Mouse (Mus musculus) retina, postnatal 7 days (tissue): Measurements from ENCODE around the gene Mettl7a1.
"Not testable (repeated sequence)": the region's sequence is repeated elsewhere in the genome, so short reads cannot be mapped to it uniquely, and the experiment has no call there.

Source experiments
- DNase-seq: peaks from one replicate; pipeline ENCODE4 v3.0.0-alpha.2; 2012; ENCODE audit warnings: low read depth, low spot score

Mettl7a1 gene

DNA sequence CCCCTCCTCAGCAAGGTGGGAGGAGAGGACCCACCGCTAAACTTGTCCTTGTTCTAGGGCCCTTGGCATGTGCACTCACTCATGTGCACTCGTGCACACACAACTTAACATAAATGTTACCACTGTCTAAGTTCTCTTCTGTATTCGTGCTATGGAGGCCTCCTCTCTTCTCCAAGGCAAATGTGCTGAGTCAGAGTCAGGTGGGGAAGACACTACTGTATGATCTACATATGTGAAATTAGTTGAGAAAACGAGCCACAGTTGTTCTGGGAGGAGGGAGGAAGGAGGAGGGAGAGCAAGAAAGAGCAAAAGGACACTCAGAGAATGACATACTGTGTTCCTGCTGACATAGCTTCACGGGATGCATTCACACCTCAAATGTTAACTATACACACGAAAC is 3.4 kb upstream of the Mettl7a1 start:
- DNase-seq = no peak

DNA sequence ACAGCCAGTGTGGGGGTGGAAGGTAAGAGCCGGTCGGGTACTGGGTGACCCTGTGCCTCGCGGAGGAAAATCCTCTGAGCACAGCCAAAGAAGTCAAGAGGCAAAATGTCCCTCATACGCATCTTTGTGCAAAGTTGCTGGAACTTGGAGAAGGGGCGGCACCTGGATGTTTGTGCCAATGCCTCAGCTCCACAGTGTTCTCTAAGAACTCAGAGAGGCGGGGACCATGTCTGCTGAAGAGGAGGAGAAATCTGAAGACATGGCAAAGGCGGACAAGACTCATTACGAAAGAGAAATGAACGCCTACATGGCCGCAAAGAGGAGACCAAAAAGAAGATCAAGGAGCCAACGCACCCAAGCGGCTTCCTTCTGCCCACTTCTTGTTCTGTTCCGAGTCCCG is 2.4 kb upstream of the Mettl7a1 start:
- DNase-seq = no peak

- DNase-seq = no peak
Observed at GRCm38 (mm10) chr15:100303428-100304018, 417 bp upstream of the Mettl7a1 start.

- DNase-seq = no peak
Observed at GRCm38 (mm10) chr15:100306201-100306600, 2.3 kb downstream of the Mettl7a1 start.

- not testable (repeated sequence) for DNase-seq
Observed at GRCm38 (mm10) chr15:100307438-100308096, 3.6 kb downstream of the Mettl7a1 start.

DNA sequence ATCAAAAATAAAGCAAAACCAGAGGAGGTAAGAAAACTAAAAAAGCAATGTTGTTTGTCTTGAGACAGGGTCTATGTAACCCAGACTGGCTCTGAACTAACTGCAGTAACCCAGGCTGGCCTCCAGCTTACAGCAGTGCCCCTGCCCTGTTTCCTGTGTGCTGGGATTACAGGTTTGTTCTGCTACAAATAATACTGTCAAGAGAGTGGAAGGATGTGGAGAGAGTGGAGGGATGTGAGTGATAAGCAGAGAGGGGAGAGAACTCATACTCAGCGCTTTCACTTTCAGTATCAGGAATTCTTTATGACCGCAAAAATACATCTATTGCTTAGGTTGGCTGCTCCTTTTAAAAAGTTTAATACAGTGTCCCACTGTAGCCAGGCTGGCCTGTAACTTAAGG is 8.4 kb downstream of the Mettl7a1 start:
- no peak for DNase-seq

GRCm38 (mm10) chr15:100314448-100315145 is 10.7 kb downstream of the Mettl7a1 start:
- DNase-seq = no peak

DNA sequence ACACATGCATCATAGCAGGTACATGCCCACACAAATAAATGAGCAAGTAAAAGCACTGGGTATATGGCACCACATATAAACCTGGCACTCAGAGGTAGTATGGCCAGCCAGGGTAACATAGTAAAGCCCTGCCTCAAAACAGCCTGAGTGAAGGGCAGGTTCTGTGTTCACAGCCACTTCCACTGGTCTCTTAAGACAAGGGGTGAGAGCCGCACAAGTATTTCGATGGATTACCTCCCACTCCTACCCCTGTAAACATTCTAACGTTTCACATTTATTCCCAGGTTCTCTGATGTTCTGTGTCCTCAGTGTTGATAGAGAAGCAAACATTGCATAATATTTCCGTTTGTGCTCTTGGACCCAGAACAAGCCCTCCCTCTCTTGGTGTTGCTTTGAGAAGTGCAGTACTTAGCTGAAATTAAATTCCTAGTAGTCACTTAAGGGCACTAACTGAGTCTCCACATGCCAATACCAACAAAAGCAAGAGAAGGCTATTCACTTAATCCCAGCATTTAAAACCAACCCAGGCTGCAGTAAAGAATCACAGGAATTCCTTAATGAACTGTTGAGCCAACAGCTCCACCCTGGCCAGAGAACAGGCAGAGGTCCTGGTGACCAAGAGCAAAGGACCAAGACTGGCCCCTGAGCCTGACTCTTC is 14.2 kb downstream of the Mettl7a1 start:
- DNase-seq = not testable (repeated sequence)

DNA sequence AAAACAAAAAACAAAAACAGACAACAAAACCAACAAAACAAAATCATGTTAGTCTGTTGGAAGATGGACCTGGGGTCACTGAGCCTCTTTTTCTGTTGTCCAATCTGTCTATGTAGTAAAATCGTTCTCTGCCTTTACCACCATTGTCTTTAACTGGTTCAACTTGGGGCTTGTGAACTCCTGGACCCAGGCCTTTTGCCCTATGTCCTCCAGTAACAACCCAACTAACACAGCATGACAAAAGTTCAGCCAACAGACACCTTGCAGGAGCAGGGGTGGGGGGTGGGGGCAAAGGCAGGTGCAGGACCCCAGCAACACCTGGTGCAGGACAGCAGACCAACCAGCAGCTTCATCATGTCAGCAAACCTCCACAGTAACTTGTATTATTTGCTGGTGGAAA is 15.9 kb downstream of the Mettl7a1 start:
- no peak for DNase-seq

DNA sequence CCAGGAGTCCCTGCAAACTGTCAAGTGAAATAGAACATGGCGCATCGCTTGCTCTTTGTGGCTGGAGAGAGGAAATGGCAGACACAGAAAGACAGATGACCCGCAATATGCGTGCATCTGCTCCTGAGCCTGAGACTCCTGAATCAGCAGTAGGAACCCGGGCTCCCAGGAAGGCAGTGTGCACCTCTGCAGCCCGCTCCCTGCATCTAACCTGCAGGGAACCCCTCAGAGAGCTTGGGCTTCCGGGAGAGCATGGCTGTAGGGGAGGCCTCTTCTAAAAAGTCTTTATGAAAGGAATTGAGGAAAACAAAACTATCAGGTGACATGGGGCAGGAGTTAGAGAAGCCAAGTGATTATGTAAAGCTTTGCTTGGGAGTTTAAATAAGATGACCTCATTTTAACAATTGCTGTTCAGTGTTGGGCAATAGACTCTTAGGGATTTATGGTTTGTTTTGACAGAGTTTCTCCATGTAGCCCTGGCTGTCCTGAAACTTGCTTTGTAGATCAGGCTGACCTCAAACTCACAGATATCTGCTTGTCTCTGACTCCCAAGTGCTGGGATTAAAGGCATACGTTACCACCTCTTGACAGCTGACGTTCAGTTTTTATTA is 16.5 kb downstream of the Mettl7a1 start:
- DNase-seq = no peak

GRCm38 (mm10) chr15:100321134-100321533 is 17.2 kb downstream of the Mettl7a1 start:
- no peak for DNase-seq

DNA sequence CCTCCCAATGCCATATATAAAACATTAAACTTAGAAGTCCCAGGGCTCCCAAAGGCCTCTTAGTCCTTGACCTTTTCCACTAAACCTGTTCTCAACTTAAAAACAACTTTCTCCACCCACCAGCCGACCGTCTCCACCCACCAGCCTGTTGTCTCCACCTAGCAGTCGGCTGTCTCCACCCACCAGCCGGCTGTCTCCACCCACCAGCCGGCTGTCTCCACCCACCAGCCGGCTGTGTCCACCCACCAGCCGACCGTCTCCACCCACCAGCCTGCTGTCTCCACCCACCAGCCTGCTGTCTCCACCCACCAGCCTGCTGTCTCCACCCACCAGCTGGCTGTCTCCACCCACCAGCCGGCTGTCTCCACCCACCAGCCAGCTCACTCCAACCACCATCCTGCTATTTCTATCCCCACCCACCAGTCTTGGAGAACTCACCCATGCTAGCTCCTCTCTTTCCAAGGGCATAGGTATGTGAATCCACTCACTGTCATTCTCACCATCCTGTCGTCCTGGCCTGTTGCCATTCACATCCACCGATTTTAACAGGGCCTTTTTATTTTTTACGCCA is 20.2 kb downstream of the Mettl7a1 start:
- DNase-seq = no peak

GRCm38 (mm10) chr15:100325235-100325634 is 21.3 kb downstream of the Mettl7a1 start:
- no peak for DNase-seq

DNA sequence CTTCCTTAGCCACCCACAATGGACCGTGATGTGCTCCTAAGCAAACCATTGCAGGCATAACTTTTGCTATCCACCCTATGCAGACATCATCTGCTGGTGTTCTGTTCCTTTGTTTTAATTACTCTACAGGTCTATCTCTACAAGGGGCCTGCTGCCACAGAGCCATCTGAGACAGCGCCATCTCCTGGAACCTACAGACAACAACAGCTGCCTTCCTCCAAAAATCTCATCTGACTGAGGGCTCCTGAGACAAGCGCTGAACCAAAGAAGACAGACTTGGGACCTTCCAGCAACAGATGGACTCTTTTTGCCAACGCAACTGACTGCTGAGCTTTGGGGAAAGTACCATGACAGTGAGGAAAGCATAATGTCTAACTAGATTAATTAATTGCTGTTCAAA is 24.1 kb downstream of the Mettl7a1 start:
- DNase-seq = not testable (repeated sequence)

- not testable (repeated sequence) for DNase-seq
Observed at GRCm38 (mm10) chr15:100329336-100329735, 25.4 kb downstream of the Mettl7a1 start.

- DNase-seq = no peak
Observed at GRCm38 (mm10) chr15:100330739-100331138, 26.8 kb downstream of the Mettl7a1 start.

GRCm38 (mm10) chr15:100332077-100332961 is 28.4 kb downstream of the Mettl7a1 start:
- not testable (repeated sequence) for DNase-seq

DNA sequence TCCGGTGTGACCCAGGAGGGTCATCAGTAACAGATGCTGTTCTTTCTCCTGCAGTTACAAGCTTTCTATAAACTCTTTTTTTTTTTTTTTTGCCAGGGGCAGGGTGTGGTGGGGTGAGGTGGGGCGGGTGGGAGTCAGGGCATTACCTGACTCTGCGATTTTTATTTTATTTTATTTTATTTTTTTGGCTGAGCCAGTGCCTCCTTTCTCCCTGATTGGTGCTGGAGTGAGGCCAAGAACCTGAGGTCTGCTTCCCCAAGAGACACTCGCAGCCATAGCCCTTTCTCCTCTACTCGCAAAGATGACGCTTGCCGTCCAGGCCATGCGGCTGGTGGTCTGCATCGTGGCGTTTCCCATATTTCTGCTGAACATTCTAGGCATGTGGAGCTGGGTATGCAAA is 30.7 kb downstream of the Mettl7a1 start, which contains the start of gene Mettl7a3:
TSS of gene Mettl7a3 (plus strand) at position 301 of the 400 bp plus-strand sequence.
- DNase-seq = no peak

GRCm38 (mm10) chr15:100337328-100337727 is 33.4 kb downstream of the Mettl7a1 start:
- DNase-seq = not testable (repeated sequence)

GRCm38 (mm10) chr15:100337847-100338246 is 33.9 kb downstream of the Mettl7a1 start:
- DNase-seq = not testable (repeated sequence)
